Mouse (Mus musculus) forebrain, embryonic 14.5 days (tissue): Measurements from ENCODE around the gene Tmc3. TPM values are rescaled to one million over a fixed set of nuclear protein-coding genes. Genes with fewer than 3 reads are reported as not detected.

Experiments used
- ATAC-seq: fragments of 200-750 bp; cut with Nextera tagmentation; 2 replicates; pipeline ENCODE4 v1.8.0; 2017; ENCODE audit warnings: mild to moderate bottlenecking, moderate library complexity
- DNase-seq: peaks from one replicate; pipeline ENCODE4 v3.0.0-alpha.2; 2015; ENCODE audit warnings: low spot score
- H3K27ac ChIP-seq: fragments of 300-500 bp; sonication (generic); 2 replicates; pipeline ENCODE4 v1.5.1; 2014; ENCODE audit warnings: low read depth, mild to moderate bottlenecking, control low read depth, low read length, moderate library complexity
- H3K27me3 ChIP-seq: fragments of 300-500 bp; sonication (generic); replicated peaks from 2 replicates; pipeline ENCODE4 v1.6.1; 2014; ENCODE audit warnings: low read length, control low read depth, mixed read lengths; ENCODE audit not compliant: control insufficient read depth, insufficient read depth
- H3K36me3 ChIP-seq: fragments of 300-500 bp; sonication (generic); 2 replicates; pipeline ENCODE4 v1.6.1; 2014; ENCODE audit warnings: low read length, control low read depth; ENCODE audit not compliant: control insufficient read depth, insufficient read depth
- H3K4me1 ChIP-seq: fragments of 300-500 bp; sonication (generic); 2 replicates; pipeline ENCODE4 v1.6.1; 2014; ENCODE audit warnings: antibody characterized with exemption, low read length, control low read depth; ENCODE audit not compliant: control insufficient read depth, insufficient read depth
- H3K4me2 ChIP-seq: fragments of 300-500 bp; sonication (generic); 2 replicates; pipeline ENCODE4 v1.6.1; 2014; ENCODE audit warnings: mild to moderate bottlenecking, control low read depth, low read length
- H3K4me3 ChIP-seq: fragments of 300-500 bp; sonication (generic); 2 replicates; pipeline ENCODE4 v1.5.1; 2014; ENCODE audit warnings: low read depth, low read length, control low read depth
- H3K9ac ChIP-seq: fragments of 300-500 bp; sonication (generic); 2 replicates; pipeline ENCODE4 v1.6.1; 2014; ENCODE audit warnings: mild to moderate bottlenecking, low read length, control low read depth, moderate library complexity
- H3K9me3 ChIP-seq: fragments of 300-500 bp; sonication (generic); replicated peaks from 2 replicates; pipeline ENCODE4 v1.6.1; 2016; ENCODE audit warnings: low read length, control low read depth, mixed read lengths; ENCODE audit not compliant: control insufficient read depth
- WGBS: fragments of 180-500 bp; shearing (Covaris S2); extraction: QIAGEN DNeasy Blood & Tissue Kit; methylation state at CpG from one replicate; pipeline ENCODE4 v1.1.7; 2014; 5-methylcytosine and 5-hydroxymethylcytosine counted together
- polyA plus RNA-seq: library from polyadenylated mRNA; unstranded; fragments of >200 nt; fragmentation: Nextera tagmentation; extraction: Ambion mirVana; gene quantifications from 2 replicates; pipeline ENCODE4 v1.2.1, GENCODE M21; 2014

Tmc3 gene
- 0.14 and 0.23 TPM in 2 replicates for polyA plus RNA-seq

GRCm38 (mm10) chr7:83584639-83585471 is at the start of gene Tmc3:
Tmc3 (plus strand) TSS chr7:83584927.
- 60% methylated on average over 11 of the region's 11 CpGs for WGBS
- ATAC-seq (peak; percentile 60; the same call in 1 of the 2 replicates), DNase-seq (peak; percentile 67)

DNA sequence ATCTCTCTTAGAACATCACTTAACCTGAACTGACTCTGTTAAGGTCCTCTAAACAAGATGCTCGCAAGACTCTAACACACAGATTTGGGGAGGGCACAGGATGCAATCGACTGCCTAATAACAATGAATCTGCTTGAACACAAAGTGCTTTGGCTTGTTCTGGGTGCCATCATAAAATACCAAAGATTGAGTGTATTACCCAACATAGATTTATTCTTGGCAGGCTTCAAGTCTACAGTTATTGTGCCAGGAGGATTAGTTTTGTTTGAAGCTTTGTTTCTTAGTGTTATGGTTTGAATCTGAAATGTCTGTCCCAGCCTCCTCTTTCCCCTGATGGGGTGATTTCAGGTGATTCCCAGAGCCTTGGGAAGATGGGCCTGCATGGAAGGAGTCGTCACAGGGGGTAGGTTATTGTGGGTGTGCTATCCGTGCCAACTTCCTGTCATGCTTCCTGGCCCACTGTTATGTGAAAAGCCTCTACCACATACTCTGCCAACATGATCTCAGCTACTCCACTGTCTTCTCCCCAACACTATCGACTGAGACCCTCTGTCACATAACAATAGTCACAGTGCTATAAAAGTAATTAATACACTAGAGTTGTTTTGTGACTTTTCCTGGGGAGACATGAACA is 43.1 kb upstream of the Tmc3 start:
- WGBS, result 71% methylated on average over 5 of the region's 5 CpGs
- no peaks in the 10 kb centered on the region for H3K9me3 ChIP-seq
- no peak overlapping the region for H3K9ac ChIP-seq
- ATAC-seq (peak; percentile 26; the same call in 1 of the 2 replicates), DNase-seq (peak; percentile 4)
- H3K36me3 ChIP-seq, result no peaks in the 10 kb centered on the region
- no peak overlapping the region for H3K4me2 ChIP-seq
- no peaks in the 10 kb centered on the region for H3K27me3 ChIP-seq
- H3K4me1 ChIP-seq, result no peaks in the 10 kb centered on the region
- no peak overlapping the region for H3K4me3 ChIP-seq
- no peak overlapping the region for H3K27ac ChIP-seq

More at GRCm38 (mm10) chr7:83584639-83585471, at the start of gene Tmc3:
- H3K27me3 ChIP-seq, result no peaks in the 10 kb centered on the region
- no peak within 1 kb of the TSS for H3K9ac ChIP-seq
- H3K9me3 ChIP-seq, result no peaks in the 10 kb centered on the region
- peak within 1 kb of the TSS; percentile 21; the same call in 1 of the 2 replicates for H3K27ac ChIP-seq
- no peak within 1 kb of the TSS for H3K4me2 ChIP-seq
- no peaks in the 10 kb centered on the region for H3K36me3 ChIP-seq
- peaks cover 5% of the 10 kb centered on the region; the same call in 1 of the 2 replicates for H3K4me1 ChIP-seq
- no peak within 1 kb of the TSS for H3K4me3 ChIP-seq

GRCm38 (mm10) chr7:83548686-83549352 is 35.9 kb upstream of the Tmc3 start:
- Histone ChIP-seq H3K36me3 (no peaks in the 10 kb centered on the region), H3K4me3 (no peak overlapping the region), H3K4me1 (peaks cover 7% of the 10 kb centered on the region; the same call in 1 of the 2 replicates), H3K27ac (peak overlapping the region; percentile 81), H3K9me3 (no peaks in the 10 kb centered on the region), H3K27me3 (no peaks in the 10 kb centered on the region), H3K4me2 (peak overlapping the region; percentile 26; the same call in 1 of the 2 replicates), H3K9ac (peak overlapping the region; percentile 44; the same call in 1 of the 2 replicates)
- WGBS, result 49% methylated on average over 7 of the region's 7 CpGs
- peak; percentile 56; the same call in 1 of the 2 replicates for ATAC-seq
- no peak for DNase-seq

- 49% methylated on average over 7 of the region's 7 CpGs for WGBS
Measured at GRCm38 (mm10) chr7:83549353-83549774, 35.4 kb upstream of the Tmc3 start.

DNA sequence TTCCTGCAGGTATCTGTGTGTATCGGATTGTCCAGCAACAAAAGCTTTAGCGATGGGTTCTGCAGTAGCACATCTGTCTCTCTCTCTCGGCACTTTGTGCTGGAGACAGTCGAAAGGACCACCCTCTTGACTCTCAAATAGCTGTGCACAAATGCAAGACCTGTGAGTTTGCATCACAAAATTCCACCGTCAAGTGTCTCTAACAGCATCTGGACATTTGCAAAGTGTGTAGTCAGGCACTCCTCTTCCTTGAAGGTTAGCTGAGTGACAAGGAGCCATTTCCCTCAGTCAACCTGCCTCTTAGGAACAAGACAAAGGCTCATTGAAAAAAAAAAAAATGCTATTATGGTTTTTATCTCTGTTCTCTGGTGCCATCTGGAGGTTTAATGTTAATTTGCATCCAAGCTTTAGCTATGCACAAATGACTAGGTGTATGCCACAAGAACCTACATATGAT is 34.7 kb upstream of the Tmc3 start:
- peak overlapping the region; percentile 81 for H3K27ac ChIP-seq
- no peak overlapping the region for H3K4me3 ChIP-seq
- 55% methylated on average over 5 of the region's 5 CpGs for WGBS

More at GRCm38 (mm10) chr7:83549353-83549774, 35.4 kb upstream of the Tmc3 start:
- DNase-seq (peak; percentile 39), ATAC-seq (peak; percentile 51)
- peaks cover 7% of the 10 kb centered on the region; the same call in 1 of the 2 replicates for H3K4me1 ChIP-seq
- H3K9me3 ChIP-seq, result no peaks in the 10 kb centered on the region
- no peaks in the 10 kb centered on the region for H3K27me3 ChIP-seq
- H3K9ac ChIP-seq, result peak overlapping the region; percentile 44
- H3K4me2 ChIP-seq, result peak overlapping the region; percentile 26; the same call in 1 of the 2 replicates
- H3K27ac ChIP-seq, result peak overlapping the region; percentile 81
- no peak overlapping the region for H3K4me3 ChIP-seq
- H3K36me3 ChIP-seq, result no peaks in the 10 kb centered on the region

GRCm38 (mm10) chr7:83554477-83554876 is 30.2 kb upstream of the Tmc3 start:
- Histone ChIP-seq H3K36me3 (no peaks in the 10 kb centered on the region), H3K9ac (no peak overlapping the region), H3K4me2 (no peak overlapping the region), H3K4me3 (no peak overlapping the region), H3K9me3 (no peaks in the 10 kb centered on the region), H3K4me1 (no peaks in the 10 kb centered on the region), H3K27ac (no peak overlapping the region), H3K27me3 (no peaks in the 10 kb centered on the region)
- DNase-seq (no peak), ATAC-seq (no peak)
- 85% methylated on average over 6 of the region's 6 CpGs for WGBS

More for the DNA sequence above, 34.7 kb upstream of the Tmc3 start:
- DNase-seq (peak; percentile 94), ATAC-seq (peak; percentile 72)
- H3K9ac ChIP-seq, result peak overlapping the region; percentile 44
- H3K4me1 ChIP-seq, result peaks cover 7% of the 10 kb centered on the region; the same call in 1 of the 2 replicates
- no peaks in the 10 kb centered on the region for H3K27me3 ChIP-seq
- H3K9me3 ChIP-seq, result no peaks in the 10 kb centered on the region
- H3K36me3 ChIP-seq, result no peaks in the 10 kb centered on the region
- H3K4me2 ChIP-seq, result peak overlapping the region; percentile 26

GRCm38 (mm10) chr7:83556488-83556887 is 28.2 kb upstream of the Tmc3 start:
- Histone ChIP-seq H3K27ac (no peak overlapping the region), H3K4me2 (no peak overlapping the region), H3K36me3 (no peaks in the 10 kb centered on the region), H3K9me3 (no peaks in the 10 kb centered on the region), H3K9ac (no peak overlapping the region), H3K4me3 (no peak overlapping the region), H3K4me1 (no peaks in the 10 kb centered on the region), H3K27me3 (no peaks in the 10 kb centered on the region)
- DNase-seq (no peak), ATAC-seq (no peak)
- WGBS, result 71% methylated on average over 2 of the region's 2 CpGs

- 57% methylated on average over 5 of the region's 5 CpGs for WGBS
- ATAC-seq, result no peak
- Histone ChIP-seq H3K4me1 (no peaks in the 10 kb centered on the region), H3K27me3 (no peaks in the 10 kb centered on the region), H3K4me2 (no peak overlapping the region), H3K36me3 (no peaks in the 10 kb centered on the region), H3K4me3 (no peak overlapping the region), H3K9ac (no peak overlapping the region), H3K9me3 (no peaks in the 10 kb centered on the region), H3K27ac (no peak overlapping the region)
- DNase-seq, result no peak
Measured at GRCm38 (mm10) chr7:83558741-83559280, 25.9 kb upstream of the Tmc3 start.
